Mouse (Mus musculus) liver, postnatal 0 days (tissue): Measurements from ENCODE around the gene Lrrc4b.

Source experiments
- CTCF ChIP-seq: sonication (generic); IDR thresholded peaks from 2 replicates; pipeline ENCODE4 v1.5.1; 2016; ENCODE audit warnings: antibody characterized with exemption, low read depth
- EP300 ChIP-seq: IDR thresholded peaks from 2 replicates; pipeline ENCODE4 v1.6.1; 2016; ENCODE audit warnings: antibody characterized with exemption, low read depth, mild to moderate bottlenecking

DNA sequence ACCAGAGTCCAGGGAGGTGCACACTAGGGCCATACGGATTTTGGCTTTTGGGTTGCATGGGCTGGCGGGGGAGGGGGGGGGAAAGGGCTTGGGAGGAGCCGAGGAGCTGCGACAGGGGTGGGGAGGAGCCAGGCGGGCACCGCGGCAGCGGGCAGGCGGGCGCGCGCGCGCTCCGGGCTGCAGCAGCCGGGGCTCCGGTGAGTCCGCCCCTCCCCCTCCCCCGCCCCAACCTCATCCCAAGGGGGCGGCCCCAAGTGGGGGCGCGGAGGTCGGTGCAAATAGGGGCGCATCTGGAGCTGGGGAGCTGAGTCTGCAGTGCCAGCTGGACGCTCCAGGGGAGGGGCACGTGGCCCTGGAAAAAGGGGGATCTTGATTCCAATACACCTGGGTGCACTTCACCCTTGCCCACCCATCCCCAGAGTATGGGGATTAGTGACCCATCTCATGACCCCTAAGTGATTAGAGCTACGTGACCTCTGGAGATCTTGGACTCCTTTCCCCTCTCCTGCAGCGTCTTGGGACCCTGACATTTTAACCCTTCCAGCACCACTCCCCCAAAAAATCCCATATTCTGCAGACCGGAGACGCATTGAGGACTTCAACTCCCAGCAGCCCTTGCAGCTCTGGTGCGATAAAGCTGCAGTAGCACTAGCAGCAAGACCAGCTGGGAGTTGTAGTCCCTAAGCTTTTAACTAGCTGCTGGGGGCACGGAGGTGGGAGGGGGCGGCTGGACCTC lies 44.7 kb upstream of the Lrrc4b start, which contains the start of gene Syt3:
- TF ChIP-seq CTCF (no peak), EP300 (no peak)
